Mouse (Mus musculus): Measurements from ENCODE around the gene Trank1. TPM values are rescaled to one million over a fixed set of nuclear protein-coding genes. Genes with fewer than 3 reads are reported as not detected.

The Trank1 gene
- total RNA-seq, 2 experiments from 2014 or later = not detected

GRCm38 (mm10) chr9:111372079-111372478 is 60.5 kb downstream of the Trank1 start:
- no peak for ATAC-seq (replicated peaks; ENCODE audit: poor library complexity, severe bottlenecking)

- ATAC-seq (replicated peaks; ENCODE audit: poor library complexity, severe bottlenecking) = no peak
Observed at GRCm38 (mm10) chr9:111377868-111378267, 66.3 kb downstream of the Trank1 start.

- ATAC-seq (replicated peaks; ENCODE audit: poor library complexity, severe bottlenecking) = no peak
Observed at GRCm38 (mm10) chr9:111381056-111382025, 69.8 kb downstream of the Trank1 start.

- no peak for ATAC-seq (replicated peaks; ENCODE audit: poor library complexity, severe bottlenecking)
Observed at GRCm38 (mm10) chr9:111382469-111382868, 70.9 kb downstream of the Trank1 start.

GRCm38 (mm10) chr9:111383046-111383445 is 71.5 kb downstream of the Trank1 start:
- ATAC-seq (replicated peaks; ENCODE audit: poor library complexity, severe bottlenecking) = no peak

- no peak for ATAC-seq (replicated peaks; ENCODE audit: poor library complexity, severe bottlenecking)
Observed at GRCm38 (mm10) chr9:111383756-111384155, 72.2 kb downstream of the Trank1 start.

- no peak for ATAC-seq (replicated peaks; ENCODE audit: poor library complexity, severe bottlenecking)
Observed at GRCm38 (mm10) chr9:111385526-111386491, 74.3 kb downstream of the Trank1 start.

- no peak for ATAC-seq (replicated peaks; ENCODE audit: poor library complexity, severe bottlenecking)
Observed at GRCm38 (mm10) chr9:111386569-111386968, 75.0 kb downstream of the Trank1 start.

GRCm38 (mm10) chr9:111387576-111387975 is 76.0 kb downstream of the Trank1 start:
- ATAC-seq (replicated peaks; ENCODE audit: poor library complexity, severe bottlenecking) = no peak

GRCm38 (mm10) chr9:111390016-111390415 is 78.5 kb downstream of the Trank1 start:
- ATAC-seq (replicated peaks; ENCODE audit: poor library complexity, severe bottlenecking) = no peak

GRCm38 (mm10) chr9:111391036-111391435 is 79.5 kb downstream of the Trank1 start:
- ATAC-seq (replicated peaks; ENCODE audit: poor library complexity, severe bottlenecking) = no peak

- ATAC-seq (replicated peaks; ENCODE audit: poor library complexity, severe bottlenecking) = no peak
Observed at GRCm38 (mm10) chr9:111391926-111392442, 80.4 kb downstream of the Trank1 start.

- no peak for ATAC-seq (replicated peaks; ENCODE audit: poor library complexity, severe bottlenecking)
Observed at GRCm38 (mm10) chr9:111395265-111395664, 83.7 kb downstream of the Trank1 start.

GRCm38 (mm10) chr9:111398059-111398458 is 86.5 kb downstream of the Trank1 start:
- ATAC-seq (replicated peaks; ENCODE audit: poor library complexity, severe bottlenecking) = no peak

- ATAC-seq (replicated peaks; ENCODE audit: poor library complexity, severe bottlenecking) = no peak
Observed at GRCm38 (mm10) chr9:111400089-111400488, 88.5 kb downstream of the Trank1 start.

- no peak for ATAC-seq (replicated peaks; ENCODE audit: poor library complexity, severe bottlenecking)
Observed at GRCm38 (mm10) chr9:111403159-111403558, 91.6 kb downstream of the Trank1 start.

GRCm38 (mm10) chr9:111404346-111405079 is 93.0 kb downstream of the Trank1 start:
- no peak for ATAC-seq (replicated peaks; ENCODE audit: poor library complexity, severe bottlenecking)

- ATAC-seq (replicated peaks; ENCODE audit: poor library complexity, severe bottlenecking) = no peak
Observed at GRCm38 (mm10) chr9:111405080-111405428, 93.5 kb downstream of the Trank1 start.

GRCm38 (mm10) chr9:111408012-111408411 is 96.5 kb downstream of the Trank1 start:
- no peak for ATAC-seq (replicated peaks; ENCODE audit: poor library complexity, severe bottlenecking)

GRCm38 (mm10) chr9:111408427-111408826 is 96.9 kb downstream of the Trank1 start:
- no peak for ATAC-seq (replicated peaks; ENCODE audit: poor library complexity, severe bottlenecking)
